8 mouse cellular contexts compared by ENCODE assay signal in genomic region chr4:59804754-59805153, GRCm38 (mm10). TPM values are rescaled to one million over a fixed set of nuclear protein-coding genes. Genes with fewer than 3 reads are reported as not detected.
DNase-seq lines count a peak whose midpoint lies in the region; ATAC-seq and TF ChIP-seq lines count a peak whose summit lies in the region.

No protein-coding gene starts in this region.

- no peaks in the 10 kb centered on the region for H3K36me3 ChIP-seq in heart, embryonic 11.5 days (ENCODE audit: control insufficient read depth, insufficient read depth, low read length)
- H3K36me3 ChIP-seq in CH12.LX (replicated peaks in 1 of 2; ENCODE audit: control insufficient read depth in 1 of 2, insufficient read depth in 1 of 2, low read length in 1 of 2) = peaks cover 0 to 12% of the 10 kb centered on the region in 2 experiments
- no peaks in the 10 kb centered on the region for H3K36me3 ChIP-seq in hindbrain, embryonic 10.5 days
- H3K36me3 ChIP-seq in liver, postnatal 0 days (replicated peaks; ENCODE audit: insufficient read depth, low read length) = no peaks in the 10 kb centered on the region

- no peak for ATAC-seq in heart, embryonic 11.5 days (replicated peaks; ENCODE audit: insufficient number of reproducible peaks, low FRiP score, low TSS enrichment)
- no peak for ATAC-seq in liver, postnatal 0 days

- DNase-seq in heart, postnatal 10 days = no peak
- peak; percentile 73 for DNase-seq in CH12.LX (ENCODE audit: extremely low read depth)
- no peak for DNase-seq in hindbrain, embryonic 10.5 days (ENCODE audit: low spot score)
- no peak for DNase-seq in liver, postnatal 0 days
- DNase-seq in urinary bladder, postnatal 4 days (ENCODE audit: low spot score in 2 of 2) = no peak
- DNase-seq in adrenal gland, adult 8-10 months = no peak
- no peak for DNase-seq in thymus, postnatal 14 days

- peak overlapping the region; percentile 85; the same call in 1 of the 2 replicates for H3K9ac ChIP-seq in heart, embryonic 11.5 days (ENCODE audit: low read depth, low read length)
- H3K9ac ChIP-seq in CH12.LX (ENCODE audit: insufficient read depth, low read depth) = peak overlapping the region; percentile 58
- H3K9ac ChIP-seq in liver, postnatal 0 days (replicated peaks) = peak overlapping the region; percentile 83

- H3K4me3 ChIP-seq in heart, embryonic 11.5 days (ENCODE audit: low read depth, low read length) = peak overlapping the region; percentile 98
- peak overlapping the region in 2 of 3 experiments; percentile 93 to 95 for H3K4me3 ChIP-seq in CH12.LX (replicated peaks in 1 of 3; ENCODE audit: low read depth in 2 of 3, low read length in 2 of 3, poor library complexity in 1 of 3)
- H3K4me3 ChIP-seq in hindbrain, embryonic 10.5 days = peak overlapping the region; percentile 97
- H3K4me3 ChIP-seq in liver, postnatal 0 days (ENCODE audit: low read depth, low read length) = peak overlapping the region; percentile 86

- H3K27me3 ChIP-seq in heart, embryonic 11.5 days (ENCODE audit: control insufficient read depth, insufficient read depth, low read length) = no peaks in the 10 kb centered on the region
- H3K27me3 ChIP-seq in CH12.LX (replicated peaks) = no peaks in the 10 kb centered on the region
- no peaks in the 10 kb centered on the region for H3K27me3 ChIP-seq in hindbrain, embryonic 10.5 days (ENCODE audit: insufficient read depth, poor library complexity, severe bottlenecking)
- no peaks in the 10 kb centered on the region for H3K27me3 ChIP-seq in liver, postnatal 0 days (ENCODE audit: insufficient read depth, low read length)

- H3K79me2 ChIP-seq in CH12.LX (replicated peaks; ENCODE audit: control insufficient read depth, extremely low read depth, insufficient read depth, poor library complexity, severe bottlenecking) = peaks cover 10% of the 10 kb centered on the region

- no peak for TF ChIP-seq CTCF in CH12.LX (conservative IDR thresholded peaks at IDR 0.05 in 1 of 2, IDR thresholded peaks at IDR 0.05 in 1 of 2; ENCODE audit: low read depth in 2 of 2, low read length in 2 of 2)
- no peak for TF ChIP-seq CTCF in liver, postnatal 0 days (IDR thresholded peaks at IDR 0.05; ENCODE audit: low read depth)

- peak overlapping the region; percentile 81 for H3K4me2 ChIP-seq in heart, embryonic 11.5 days
- peak overlapping the region; percentile 94 for H3K4me2 ChIP-seq in CH12.LX (ENCODE audit: insufficient read depth, low read depth, poor library complexity, severe bottlenecking)
- H3K4me2 ChIP-seq in liver, postnatal 0 days (ENCODE audit: low read depth, low read length) = peak overlapping the region; percentile 97

- TF ChIP-seq EP300 in CH12.LX (IDR thresholded peaks at IDR 0.05; ENCODE audit: low read length) = peak; percentile 89
- TF ChIP-seq EP300 in liver, postnatal 0 days (IDR thresholded peaks at IDR 0.05; ENCODE audit: low read depth) = no peak

- H3K4me1 ChIP-seq in heart, embryonic 11.5 days (ENCODE audit: control insufficient read depth, insufficient read depth, low read length) = peaks cover 5% of the 10 kb centered on the region; the same call in 1 of the 2 replicates
- H3K4me1 ChIP-seq in CH12.LX (ENCODE audit: control insufficient read depth in 1 of 2, insufficient read depth in 2 of 2) = peaks cover 17 to 67% of the 10 kb centered on the region in 2 experiments
- peaks cover 33% of the 10 kb centered on the region for H3K4me1 ChIP-seq in hindbrain, embryonic 10.5 days (replicated peaks)
- peaks cover 37% of the 10 kb centered on the region for H3K4me1 ChIP-seq in liver, postnatal 0 days (ENCODE audit: insufficient read depth)

- intact Hi-C loops in heart, postnatal 10 days (cut with DNase I) = loop anchor here (2.0 to 5.0 kb wide), 3 partner anchors 20 to 68 kb away; no protein-coding TSS in a partner anchor

- dilution Hi-C loops in CH12.LX (cut with MboI; ENCODE audit: extremely low pct_ligation_motif_present, extremely low pct_unique_long_range_greater_than_20kb, low sequenced_read_pairs) = no loop called here

- no peak overlapping the region for H3K27ac ChIP-seq in heart, embryonic 11.5 days (ENCODE audit: low read depth, low read length)
- H3K27ac ChIP-seq in CH12.LX (ENCODE audit: insufficient read depth, low read depth) = peak overlapping the region; percentile 90
- no peak overlapping the region for H3K27ac ChIP-seq in hindbrain, embryonic 10.5 days
- peak overlapping the region; percentile 76 for H3K27ac ChIP-seq in liver, postnatal 0 days (ENCODE audit: low read depth)

- WGBS in heart, embryonic 11.5 days (ENCODE audit: insufficient replicate concordance) = 65% methylated on average over 1 of the region's 1 CpGs
- WGBS in hindbrain, embryonic 10.5 days = 65% methylated on average over 1 of the region's 1 CpGs
- 62% methylated on average over 1 of the region's 1 CpGs for WGBS in liver, postnatal 0 days (ENCODE audit: insufficient replicate concordance)

- TF ChIP-seq POLR2A in CH12.LX (IDR thresholded peaks at IDR 0.05; ENCODE audit: low read depth, low read length) = no peak

- TF ChIP-seq RAD21 in CH12.LX (IDR thresholded peaks at IDR 0.05; ENCODE audit: low read depth, low read length) = no peak

- in situ Hi-C loops in CH12.LX (cut with MboI; ENCODE audit: low pct_ligation_motif_present, low pct_unique_long_range_greater_than_20kb, low sequenced_read_pairs) = no loop called here

- H3K9me3 ChIP-seq in heart, embryonic 11.5 days (replicated peaks; ENCODE audit: control insufficient read depth, low read length) = no peaks in the 10 kb centered on the region
- no peaks in the 10 kb centered on the region for H3K9me3 ChIP-seq in CH12.LX (replicated peaks; ENCODE audit: low read length)
- H3K9me3 ChIP-seq in hindbrain, embryonic 10.5 days = no peaks in the 10 kb centered on the region
- no peaks in the 10 kb centered on the region for H3K9me3 ChIP-seq in liver, postnatal 0 days (ENCODE audit: low read length)

TF ChIP-seq in CH12.LX, 34 proteins besides CTCF, POLR2A, EP300 and RAD21:
- no peak for TF ChIP-seq MAZ (IDR thresholded peaks at IDR 0.05; ENCODE audit: low read depth, low read length)
- no peak for TF ChIP-seq SMC3 (IDR thresholded peaks at IDR 0.05; ENCODE audit: low read depth, low read length)
- TF ChIP-seq CHD1 (IDR thresholded peaks at IDR 0.05; ENCODE audit: low read depth, low read length) = no peak
- peak; percentile 98 for TF ChIP-seq MEF2A (IDR thresholded peaks at IDR 0.05; ENCODE audit: borderline replicate concordance, low read depth, low read length)
- no peak for TF ChIP-seq POLR2AphosphoS2 (IDR thresholded peaks at IDR 0.05; ENCODE audit: low read depth, low read length)
- no peak for TF ChIP-seq MXI1 (IDR thresholded peaks at IDR 0.05; ENCODE audit: low read depth, low read length)
- TF ChIP-seq ELF1 (IDR thresholded peaks at IDR 0.05; ENCODE audit: low read depth, low read length) = no peak
- TF ChIP-seq E2F4 (IDR thresholded peaks at IDR 0.05; ENCODE audit: insufficient replicate concordance, low read depth, low read length) = no peak
- peak; percentile 96 for TF ChIP-seq IRF4 (IDR thresholded peaks at IDR 0.05; ENCODE audit: low read depth, low read length)
- TF ChIP-seq BHLHE40 (IDR thresholded peaks at IDR 0.05; ENCODE audit: low read depth, low read length) = peak; percentile 85
- TF ChIP-seq PAX5 (IDR thresholded peaks at IDR 0.05; ENCODE audit: low read length) = no peak
- TF ChIP-seq MYC (IDR thresholded peaks at IDR 0.05; ENCODE audit: low read depth, low read length) = no peak
- TF ChIP-seq TBP (conservative IDR thresholded peaks at IDR 0.05; ENCODE audit: low read depth, low read length) = 0 out of 2 replicates have a peak, but pooled peaks have one; percentile 28
- no peak for TF ChIP-seq JUND (conservative IDR thresholded peaks at IDR 0.05; ENCODE audit: low read depth, low read length)
- TF ChIP-seq USF2 (conservative IDR thresholded peaks at IDR 0.05; ENCODE audit: low read depth, low read length) = no peak
- TF ChIP-seq ETS1 (conservative IDR thresholded peaks at IDR 0.05; ENCODE audit: low read depth, low read length) = peak; percentile 86
- TF ChIP-seq ZC3H11A (IDR thresholded peaks at IDR 0.05; ENCODE audit: low read depth, low read length) = no peak
- TF ChIP-seq RCOR1 (conservative IDR thresholded peaks at IDR 0.05; ENCODE audit: low read depth, low read length) = no peak
- no peak for TF ChIP-seq TCF12 (IDR thresholded peaks at IDR 0.05; ENCODE audit: low read depth, low read length)
- no peak for TF ChIP-seq ZMIZ1 (IDR thresholded peaks at IDR 0.05; ENCODE audit: low read depth, low read length)
- TF ChIP-seq NRF1 (IDR thresholded peaks at IDR 0.05; ENCODE audit: low read depth, low read length) = no peak
- TF ChIP-seq MAFK (IDR thresholded peaks at IDR 0.05; ENCODE audit: insufficient replicate concordance, low read length) = no peak
- no peak for TF ChIP-seq MAX (IDR thresholded peaks at IDR 0.05; ENCODE audit: low read length)

RNA-seq across cellular contexts. Expression of gene Snx30, which starts 0.9 kb away (rescaled TPM):
- polyA plus RNA-seq in heart, embryonic 11.5 days (2014; fragmentation: Nextera tagmentation; extraction: Ambion mirVana) = 4.9 and 5.7 TPM in 2 replicates
- 1 to 10 TPM; 8.1 to 8.9 TPM for total RNA-seq in heart, postnatal 10 days (2021)
- total RNA-seq in CH12.LX (2012; rRNA removed) (8.1 and 8.4 TPM in 2 replicates), CH12.LX (2014; rRNA removed) (7.9 and 9.7 TPM in 2 replicates)
- polyA plus RNA-seq in CH12.LX (2012; ENCODE audit: insufficient read length, low read depth) = 15.9 and 16.9 TPM in 2 replicates
- 14.4 and 14.6 TPM in 2 replicates for polyA plus RNA-seq in hindbrain, embryonic 10.5 days (2016; fragmentation: Nextera tagmentation; extraction: Ambion mirVana)
- 3.5 and 4.5 TPM in 2 replicates for polyA plus RNA-seq in liver, postnatal 0 days (2015; fragmentation: Nextera tagmentation; extraction: Ambion mirVana)
- 10 to 100 TPM in 1 of 4 experiments, 1 to 10 TPM in 3; 6.6 to 10.2 (median 8.9) TPM for total RNA-seq in adrenal gland, adult 8-10 months (2022)

RNA-seq across cellular contexts. Expression of gene Inip, which starts 3.4 kb away (rescaled TPM):
- polyA plus RNA-seq in heart, embryonic 11.5 days (2014; fragmentation: Nextera tagmentation; extraction: Ambion mirVana) = 49.4 and 50.4 TPM in 2 replicates
- 10 to 100 TPM; 13.5 to 17.4 TPM for total RNA-seq in heart, postnatal 10 days (2021)
- 24.3 and 28.9 TPM in 2 replicates for total RNA-seq in CH12.LX (2012; rRNA removed)
- total RNA-seq in CH12.LX (2014; rRNA removed) = 67.1 and 73.2 TPM in 2 replicates
- polyA plus RNA-seq in CH12.LX (2012; ENCODE audit: insufficient read length, low read depth) = 32.5 and 38.5 TPM in 2 replicates
- 86.7 and 103 TPM in 2 replicates for polyA plus RNA-seq in hindbrain, embryonic 10.5 days (2016; fragmentation: Nextera tagmentation; extraction: Ambion mirVana)
- 11.2 and 12.6 TPM in 2 replicates for polyA plus RNA-seq in liver, postnatal 0 days (2015; fragmentation: Nextera tagmentation; extraction: Ambion mirVana)
- total RNA-seq in adrenal gland, adult 8-10 months (2022) = 10 to 100 TPM; 17.8 to 24.3 (median 19.9) TPM

Comparison
In these comparisons a context has a peak if more than half of its experiments do, and no peak if none do; other contexts are left out.
1. H3K27ac ChIP-seq: peak in CH12.LX (single experiment) and liver, postnatal 0 days (single experiment); none in heart, embryonic 11.5 days (single experiment) and hindbrain, embryonic 10.5 days (single experiment).
2. Peak in every context shown above with its lines, with median percentiles within 50 percentile points of each other: H3K4me2 ChIP-seq, H3K4me3 ChIP-seq and H3K9ac ChIP-seq.